Mouse (Mus musculus) midbrain, embryonic 10.5 days (tissue): Measurements from ENCODE around the gene Rnf113a1. TPM values are rescaled to one million over a fixed set of nuclear protein-coding genes. Genes with fewer than 3 reads are reported as not detected.
"Not testable (repeated sequence)": the region's sequence is repeated elsewhere in the genome, so short reads cannot be mapped to it uniquely, and the experiment has no call there.

Experiments
- DNase-seq: peaks from one replicate; pipeline ENCODE4 v3.0.0-alpha.2; 2017; ENCODE audit warnings: low spot score
- H3K27ac ChIP-seq: fragments of 300-500 bp; sonication (generic); replicated peaks from 2 replicates; pipeline ENCODE4 v1.5.1; 2016; ENCODE audit warnings: mild to moderate bottlenecking
- H3K27me3 ChIP-seq: fragments of 300-500 bp; sonication (generic); 2 replicates; pipeline ENCODE4 v1.6.1; 2016; ENCODE audit warnings: low read depth, mild to moderate bottlenecking; ENCODE audit not compliant: poor library complexity, severe bottlenecking
- H3K36me3 ChIP-seq: fragments of 300-500 bp; sonication (generic); 2 replicates; pipeline ENCODE4 v1.6.1; 2016; ENCODE audit warnings: mild to moderate bottlenecking, moderate library complexity
- H3K4me1 ChIP-seq: fragments of 300-500 bp; sonication (generic); 2 replicates; pipeline ENCODE4 v1.6.1; 2016
- H3K4me3 ChIP-seq: fragments of 300-500 bp; sonication (generic); 2 replicates; pipeline ENCODE4 v1.5.1; 2016; ENCODE audit warnings: mild to moderate bottlenecking, moderate library complexity
- H3K9me3 ChIP-seq: fragments of 300-500 bp; sonication (generic); replicated peaks from 2 replicates; pipeline ENCODE4 v1.6.1; 2016; ENCODE audit warnings: mild to moderate bottlenecking
- WGBS: fragments of 180-500 bp; shearing (Covaris S2); methylation state at CpG from one replicate; pipeline ENCODE4 v1.1.7; 2016; 5-methylcytosine and 5-hydroxymethylcytosine counted together
- polyA plus RNA-seq: library from polyadenylated mRNA; unstranded; fragments of >200 nt; fragmentation: Nextera tagmentation; extraction: Ambion mirVana; gene quantifications from 2 replicates; pipeline ENCODE4 v1.2.1, GENCODE M21; 2016

The Rnf113a1 gene
- polyA plus RNA-seq = 13.0 and 14.1 TPM in 2 replicates

DNA sequence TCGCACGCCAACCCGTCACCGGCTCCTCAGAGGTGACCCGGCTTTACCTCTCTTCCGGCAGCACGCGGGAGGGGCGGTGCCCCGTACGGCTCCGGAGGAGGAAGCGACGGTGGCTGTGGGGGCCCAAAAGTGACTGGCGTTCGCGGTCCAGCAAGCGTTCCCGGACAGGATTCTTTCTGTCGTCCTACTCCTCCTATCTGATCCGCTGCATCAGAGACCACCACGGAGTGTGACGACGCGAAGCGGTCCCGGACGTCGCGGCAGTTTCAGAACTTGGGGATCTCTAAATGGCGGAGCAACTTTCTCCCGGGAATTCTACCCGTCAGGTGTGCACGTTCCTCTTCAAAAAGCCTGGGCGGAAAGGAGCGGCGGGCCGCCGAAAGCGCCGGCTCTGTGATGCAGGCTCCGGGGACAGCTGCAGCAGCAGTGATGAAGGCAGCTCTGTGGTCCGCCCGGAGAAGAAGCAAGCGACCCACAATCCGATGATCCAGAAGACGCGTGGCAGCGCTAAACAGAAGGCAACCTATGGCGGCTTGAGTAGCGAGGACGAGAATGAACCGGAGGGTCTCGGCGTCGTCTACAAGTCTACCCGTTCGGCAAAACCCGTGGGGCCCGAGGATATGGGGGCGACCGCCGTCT, at the start of gene Rnf113a1, which contains the start of gene Ndufa1:
Gene Rnf113a1 (plus strand): TSS at position 141 of the 639 bp plus-strand sequence.
Gene Ndufa1 (minus strand): TSS at position 59 of the 639 bp plus-strand sequence.
- Histone ChIP-seq H3K27me3 (no peaks in the 10 kb centered on the region), H3K4me1 (peaks cover 7% of the 10 kb centered on the region; the same call in 1 of the 2 replicates), H3K4me3 (peak within 1 kb of the TSS; percentile 65), H3K36me3 (peaks cover 4% of the 10 kb centered on the region; the same call in 1 of the 2 replicates), H3K9me3 (0 out of 2 replicates have a peak, but pooled peaks cover 7% of the 10 kb centered on the region), H3K27ac (peak within 1 kb of the TSS; percentile 81)
- peak; percentile 83 for DNase-seq
- WGBS = 14% methylated on average over 63 of the region's 63 CpGs

DNA sequence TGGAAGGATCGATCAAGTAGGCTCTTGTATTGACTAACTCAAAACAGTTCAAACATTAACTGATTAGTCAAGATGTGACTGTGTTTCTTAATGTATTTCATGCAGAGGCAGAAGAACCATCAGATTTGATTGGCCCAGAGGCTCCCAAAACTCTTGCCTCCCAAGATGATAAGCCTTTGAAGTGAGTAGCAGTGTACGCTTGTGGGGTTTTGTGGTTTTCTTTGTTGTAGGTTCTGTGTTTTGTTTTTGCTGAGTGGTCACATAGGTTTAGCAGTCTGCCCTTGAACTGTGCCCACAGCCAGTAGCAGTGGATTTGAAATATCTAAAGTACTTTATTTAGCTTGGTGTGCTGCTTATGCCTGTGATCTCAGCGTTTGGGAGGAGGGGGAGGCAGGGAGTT, 49.3 kb upstream of the Rnf113a1 start:
- Histone ChIP-seq H3K4me3 (no peak overlapping the region), H3K27me3 (no peaks in the 10 kb centered on the region), H3K27ac (no peak overlapping the region), H3K36me3 (peaks cover 67% of the 10 kb centered on the region), H3K4me1 (no peaks in the 10 kb centered on the region), H3K9me3 (no peaks in the 10 kb centered on the region)
- no peak for DNase-seq
- 90% methylated on average over 3 of the region's 3 CpGs for WGBS

DNA sequence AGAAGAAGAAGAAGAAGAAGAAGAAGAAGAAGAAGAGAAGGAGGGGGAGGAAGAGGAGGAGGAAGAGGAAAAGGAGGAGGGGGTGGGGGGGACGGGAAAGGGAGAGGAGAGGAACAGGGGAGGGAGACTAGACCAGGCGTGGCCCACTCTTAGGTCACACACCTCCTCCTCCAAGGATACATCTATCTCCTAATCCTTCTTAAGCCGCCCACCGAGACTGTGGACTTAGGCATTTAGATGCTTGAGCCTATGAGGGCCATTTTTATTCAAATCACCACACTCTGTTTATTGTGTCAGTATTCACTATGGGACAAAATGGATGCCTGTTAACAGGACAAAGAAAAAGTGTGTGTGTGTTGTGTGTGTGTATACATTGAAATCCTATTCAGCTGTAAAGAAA, 46.5 kb upstream of the Rnf113a1 start:
- not testable (repeated sequence) for H3K4me3 ChIP-seq

DNA sequence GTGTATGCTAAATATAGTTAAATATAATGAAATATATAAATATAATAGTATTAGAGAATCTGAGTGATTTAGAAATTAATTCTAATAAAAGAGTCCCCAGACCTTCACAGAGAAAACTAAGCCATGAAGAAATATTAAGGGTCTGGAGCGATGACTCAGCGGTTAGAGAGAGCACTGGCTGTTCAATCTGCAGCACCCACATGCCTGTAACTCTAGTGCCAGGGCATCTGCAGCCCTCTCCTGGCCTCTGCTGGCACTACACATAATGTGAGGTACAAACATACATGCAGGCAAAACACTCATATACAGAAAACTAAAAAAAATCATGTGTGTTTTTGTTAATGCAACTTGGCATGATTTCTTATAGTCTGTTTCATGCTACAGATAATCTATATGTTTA, 46.1 kb upstream of the Rnf113a1 start:
- H3K9me3 ChIP-seq = no peaks in the 10 kb centered on the region
- H3K36me3 ChIP-seq = peaks cover 49% of the 10 kb centered on the region
- WGBS = 95% methylated on average over 2 of the region's 2 CpGs
- no peak overlapping the region for H3K4me3 ChIP-seq
- no peaks in the 10 kb centered on the region for H3K4me1 ChIP-seq
- peak; percentile 13 for DNase-seq
- H3K27me3 ChIP-seq = no peaks in the 10 kb centered on the region
- H3K27ac ChIP-seq = no peak overlapping the region

More for the DNA sequence above, 46.5 kb upstream of the Rnf113a1 start:
- peaks cover 50% of the 10 kb centered on the region for H3K36me3 ChIP-seq
- not testable (repeated sequence) for H3K27me3 ChIP-seq, H3K9me3 ChIP-seq, H3K27ac ChIP-seq, H3K4me1 ChIP-seq, DNase-seq
- WGBS = 25% methylated on average over 1 of the region's 4 CpGs

DNA sequence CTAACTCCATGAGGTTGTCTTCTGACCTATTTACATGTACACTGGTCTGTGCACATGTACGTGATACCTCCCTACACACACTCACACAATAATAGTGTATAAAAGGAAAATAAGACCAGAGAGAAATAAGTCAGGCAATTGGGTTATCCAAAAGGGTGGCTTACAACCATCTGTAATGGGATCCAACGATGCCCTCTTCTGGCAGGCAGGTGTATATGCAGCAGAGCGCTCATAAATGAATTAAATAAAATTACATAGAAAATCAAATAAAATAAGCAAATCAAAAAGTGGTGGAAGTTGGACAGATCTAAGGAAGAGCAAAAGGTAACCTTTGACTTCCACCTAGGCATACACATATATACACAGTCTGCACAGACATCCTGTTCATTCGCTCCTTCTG, 33.2 kb upstream of the Rnf113a1 start:
- peaks cover 29% of the 10 kb centered on the region for H3K36me3 ChIP-seq
- no peaks in the 10 kb centered on the region for H3K4me1 ChIP-seq
- H3K27ac ChIP-seq = no peak overlapping the region
- no peak overlapping the region for H3K4me3 ChIP-seq
- no peaks in the 10 kb centered on the region for H3K27me3 ChIP-seq
- no peaks in the 10 kb centered on the region for H3K9me3 ChIP-seq
- 50% methylated on average over 4 of the region's 4 CpGs for WGBS
- no peak for DNase-seq

DNA sequence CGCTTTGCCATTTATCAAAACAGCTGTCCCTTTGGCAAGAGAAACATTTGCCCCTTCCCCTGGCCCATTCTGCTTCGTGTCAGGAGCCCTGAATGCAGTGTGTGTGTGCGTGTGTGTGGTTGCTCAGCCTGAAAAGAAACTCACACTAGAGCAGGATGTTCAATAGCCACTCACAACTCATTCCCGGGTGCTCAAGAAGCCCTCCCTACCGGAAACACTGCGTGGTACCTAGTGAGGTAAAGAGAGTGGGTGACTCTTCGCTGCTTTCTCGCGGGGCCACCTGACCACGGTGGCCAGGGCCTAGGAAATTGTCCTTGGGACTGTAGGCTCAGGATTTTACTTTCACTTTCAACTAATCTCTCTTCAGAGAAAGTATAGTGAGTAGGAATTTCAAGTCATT, 29.9 kb upstream of the Rnf113a1 start:
- 0 out of 2 replicates have a peak, but pooled peaks cover 4% of the 10 kb centered on the region for H3K27me3 ChIP-seq
- H3K4me1 ChIP-seq = no peaks in the 10 kb centered on the region
- no peak overlapping the region for H3K4me3 ChIP-seq
- 80% methylated on average over 10 of the region's 10 CpGs for WGBS
- no peaks in the 10 kb centered on the region; the same call in 1 of the 2 replicates for H3K9me3 ChIP-seq
- no peaks in the 10 kb centered on the region for H3K36me3 ChIP-seq
- no peak for DNase-seq
- no peak overlapping the region for H3K27ac ChIP-seq

DNA sequence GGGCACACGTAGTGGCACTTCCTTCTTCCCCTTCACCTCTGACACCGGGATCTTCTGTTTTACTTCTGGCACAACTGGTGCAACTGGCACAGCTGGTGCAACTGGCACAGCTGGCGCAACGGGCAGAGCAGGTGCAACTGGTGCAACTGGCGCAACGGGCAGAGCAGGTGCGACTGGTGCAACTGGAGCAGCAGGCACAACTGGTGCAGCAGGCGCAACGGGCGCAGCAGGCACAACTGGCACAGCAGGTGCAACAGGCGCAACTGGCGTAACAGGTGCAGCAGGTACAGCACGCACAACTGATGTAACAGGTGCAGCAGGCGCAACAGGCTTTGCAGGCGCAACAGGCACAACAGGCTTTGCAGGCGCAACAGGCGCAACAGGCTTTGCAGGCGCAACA, 27.9 kb upstream of the Rnf113a1 start:
- Histone ChIP-seq H3K4me1 (no peaks in the 10 kb centered on the region), H3K4me3 (no peak overlapping the region), H3K27me3 (0 out of 2 replicates have a peak, but pooled peaks cover 4% of the 10 kb centered on the region), H3K27ac (no peak overlapping the region), H3K9me3 (no peaks in the 10 kb centered on the region; the same call in 1 of the 2 replicates), H3K36me3 (no peaks in the 10 kb centered on the region)
- DNase-seq = no peak
- 76% methylated on average over 18 of the region's 18 CpGs for WGBS

DNA sequence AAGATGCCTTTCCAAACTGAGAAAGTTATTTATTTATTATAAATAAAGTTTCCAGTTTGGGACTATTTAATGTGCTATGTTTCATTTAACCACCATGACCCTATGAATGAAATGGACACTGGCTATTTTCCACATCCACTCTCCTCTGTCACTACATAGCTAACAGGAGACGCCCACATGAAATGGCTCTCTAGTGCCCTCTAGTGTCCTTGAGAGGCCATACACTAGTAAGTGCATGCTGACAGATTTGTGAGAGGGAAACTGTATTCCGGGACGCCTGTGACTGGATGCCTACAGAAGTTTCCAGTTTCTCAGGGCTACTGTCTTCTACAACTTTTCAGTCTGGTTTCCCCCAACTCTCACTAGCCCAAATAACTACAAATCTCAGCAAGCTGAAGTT, 24.0 kb upstream of the Rnf113a1 start:
- H3K4me3 ChIP-seq = no peak overlapping the region
- 44% methylated on average over 3 of the region's 3 CpGs for WGBS
- no peaks in the 10 kb centered on the region for H3K36me3 ChIP-seq
- DNase-seq = peak; percentile 16
- H3K27me3 ChIP-seq = 0 out of 2 replicates have a peak, but pooled peaks cover 4% of the 10 kb centered on the region
- H3K9me3 ChIP-seq = no peaks in the 10 kb centered on the region; the same call in 1 of the 2 replicates
- H3K4me1 ChIP-seq = peaks cover 8% of the 10 kb centered on the region; the same call in 1 of the 2 replicates
- no peak overlapping the region for H3K27ac ChIP-seq

DNA sequence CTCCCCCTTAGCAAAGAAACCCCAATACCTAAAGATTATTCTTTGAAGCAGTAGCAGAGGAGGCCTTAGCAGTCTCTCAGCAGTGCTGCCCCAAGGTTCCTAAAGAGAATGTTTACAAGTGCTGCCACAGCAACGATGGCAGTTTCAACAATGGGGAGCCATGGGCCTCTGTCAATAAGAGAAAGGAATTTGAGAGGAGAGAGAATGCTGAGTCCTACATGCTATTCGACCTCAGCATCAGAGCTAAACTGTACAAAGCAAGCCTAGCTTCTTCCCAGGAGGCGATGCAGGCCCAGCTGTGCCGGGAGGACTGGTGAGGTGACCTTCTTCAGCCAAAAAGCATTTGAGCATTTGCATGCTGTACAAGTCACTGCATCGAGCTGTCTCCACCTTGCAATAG, 22.3 kb upstream of the Rnf113a1 start, which contains the start of gene Akap14:
Gene Akap14 (minus strand): TSS at position 101 of the 400 bp plus-strand sequence.
- WGBS = 48% methylated on average over 5 of the region's 5 CpGs
- no peak for DNase-seq

DNA sequence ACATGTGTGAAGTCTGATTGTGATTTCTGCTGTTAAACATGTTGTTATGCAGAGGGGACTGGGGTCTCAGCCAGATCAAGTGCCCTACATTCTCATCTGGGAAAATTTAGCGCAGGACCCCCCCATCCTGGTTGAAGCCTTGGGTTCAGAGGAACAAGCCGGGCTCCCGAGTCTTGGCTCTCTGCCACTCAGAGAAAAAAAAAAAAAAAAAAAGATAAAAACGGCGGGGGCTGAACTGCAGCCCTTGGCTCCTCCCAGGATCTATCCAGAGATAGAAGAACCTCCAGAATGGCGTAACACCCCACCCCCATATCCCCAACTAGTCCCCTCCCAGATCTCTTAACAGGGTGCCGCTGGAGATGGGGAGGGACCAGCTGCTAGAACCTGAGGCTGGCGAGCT, 6.6 kb upstream of the Rnf113a1 start:
- 74% methylated on average over 6 of the region's 8 CpGs for WGBS
- H3K27me3 ChIP-seq, H3K4me3 ChIP-seq, H3K36me3 ChIP-seq, DNase-seq, H3K27ac ChIP-seq, H3K4me1 ChIP-seq, H3K9me3 ChIP-seq: not testable (repeated sequence)

More for the DNA sequence above, 22.3 kb upstream of the Rnf113a1 start, which contains the start of gene Akap14:
- H3K4me1 ChIP-seq = peaks cover 8% of the 10 kb centered on the region; the same call in 1 of the 2 replicates
- H3K4me3 ChIP-seq = no peak within 1 kb of the TSS
- H3K36me3 ChIP-seq = no peaks in the 10 kb centered on the region
- H3K9me3 ChIP-seq = no peaks in the 10 kb centered on the region
- no peak within 1 kb of the TSS for H3K27ac ChIP-seq
- no peaks in the 10 kb centered on the region for H3K27me3 ChIP-seq

DNA sequence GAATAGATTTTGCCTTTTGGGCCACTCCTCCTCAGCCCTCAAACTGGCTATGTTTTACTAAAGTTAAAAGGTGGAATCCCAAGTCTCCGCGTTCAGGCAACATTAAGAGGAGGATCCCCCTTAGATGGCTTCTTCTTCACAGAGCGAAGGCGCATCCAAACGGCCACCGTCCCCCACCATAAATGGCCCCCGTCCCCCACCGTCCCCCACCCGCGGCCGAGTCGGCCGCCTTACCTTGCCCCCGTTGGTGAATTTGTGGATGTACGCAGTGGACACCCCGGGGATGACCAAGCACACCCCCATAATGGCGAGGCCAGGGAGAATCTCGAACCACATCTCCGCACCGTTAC, 315 bp upstream of the Rnf113a1 start:
- H3K27me3 ChIP-seq = no peaks in the 10 kb centered on the region
- H3K9me3 ChIP-seq = 0 out of 2 replicates have a peak, but pooled peaks cover 7% of the 10 kb centered on the region
- DNase-seq = no peak
- H3K36me3 ChIP-seq = peaks cover 4% of the 10 kb centered on the region; the same call in 1 of the 2 replicates
- 20% methylated on average over 20 of the region's 20 CpGs for WGBS
- peaks cover 7% of the 10 kb centered on the region; the same call in 1 of the 2 replicates for H3K4me1 ChIP-seq
- peak overlapping the region; percentile 65 for H3K4me3 ChIP-seq
- peak overlapping the region; percentile 81 for H3K27ac ChIP-seq

DNA sequence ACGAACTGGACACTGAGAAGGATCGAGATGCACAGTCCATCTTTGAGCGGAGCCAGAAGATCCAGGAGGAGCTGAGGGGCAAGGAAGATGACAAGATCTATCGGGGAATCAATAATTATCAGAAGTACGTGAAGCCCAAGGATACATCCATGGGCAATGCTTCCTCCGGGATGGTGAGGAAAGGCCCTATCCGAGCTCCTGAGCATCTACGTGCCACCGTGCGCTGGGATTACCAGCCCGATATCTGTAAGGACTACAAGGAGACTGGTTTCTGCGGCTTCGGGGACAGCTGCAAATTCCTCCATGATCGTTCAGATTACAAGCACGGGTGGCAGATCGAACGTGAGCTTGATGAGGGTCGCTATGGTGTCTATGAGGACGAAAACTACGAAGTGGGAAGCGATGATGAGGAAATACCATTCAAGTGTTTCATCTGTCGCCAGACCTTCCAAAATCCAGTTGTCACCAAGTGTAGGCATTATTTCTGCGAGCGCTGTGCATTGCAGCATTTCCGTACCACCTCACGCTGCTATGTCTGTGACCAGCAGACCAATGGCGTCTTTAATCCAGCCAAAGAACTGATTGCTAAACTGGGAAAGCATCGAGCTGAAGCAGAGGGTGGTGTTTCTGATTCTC, 817 bp downstream of the Rnf113a1 start:
- peak overlapping the region; percentile 81 for H3K27ac ChIP-seq
- no peaks in the 10 kb centered on the region for H3K27me3 ChIP-seq
- 0 out of 2 replicates have a peak, but pooled peaks cover 7% of the 10 kb centered on the region for H3K9me3 ChIP-seq
- H3K4me3 ChIP-seq = peak overlapping the region; percentile 65
- peaks cover 4% of the 10 kb centered on the region; the same call in 1 of the 2 replicates for H3K36me3 ChIP-seq
- 28% methylated on average over 28 of the region's 28 CpGs for WGBS
- peak; percentile 21 for DNase-seq
- peaks cover 7% of the 10 kb centered on the region; the same call in 1 of the 2 replicates for H3K4me1 ChIP-seq

DNA sequence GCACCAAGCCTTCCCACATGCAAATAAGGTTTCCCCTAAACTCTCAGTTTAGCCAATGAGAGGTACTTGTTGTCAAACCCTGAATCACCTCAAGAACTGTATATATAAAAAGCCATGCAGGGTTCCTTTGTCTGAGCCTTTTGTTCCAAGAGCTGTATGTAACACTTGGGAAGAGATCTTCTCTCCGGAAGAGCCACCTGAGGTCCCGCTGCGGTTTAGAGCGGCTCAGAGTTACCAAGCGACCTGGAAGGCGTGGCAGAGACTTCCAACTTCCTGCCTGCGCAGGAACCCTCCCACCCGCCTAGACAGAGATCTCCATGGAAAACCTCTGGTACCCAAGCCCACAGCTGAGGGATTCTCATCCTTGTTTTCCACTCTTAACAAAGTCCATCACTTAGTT, 7.6 kb downstream of the Rnf113a1 start:
- H3K4me1 ChIP-seq = no peaks in the 10 kb centered on the region
- no peaks in the 10 kb centered on the region for H3K36me3 ChIP-seq
- H3K27ac ChIP-seq = no peak overlapping the region
- no peaks in the 10 kb centered on the region for H3K9me3 ChIP-seq
- H3K27me3 ChIP-seq = no peaks in the 10 kb centered on the region
- no peak overlapping the region for H3K4me3 ChIP-seq
- WGBS = 73% methylated on average over 8 of the region's 8 CpGs
- DNase-seq = no peak
